Mouse (Mus musculus) c-Kit-positive CD71-positive TER-119-negative erythroid progenitor cells, embryonic 14.5 days (primary cell): Measurements from ENCODE around the gene 1700067P10Rik.

Experiments
- DNase-seq: peaks from one replicate; pipeline ENCODE4 v3.0.0-alpha.2; 2013; ENCODE audit warnings: low read depth

The 1700067P10Rik gene

DNA sequence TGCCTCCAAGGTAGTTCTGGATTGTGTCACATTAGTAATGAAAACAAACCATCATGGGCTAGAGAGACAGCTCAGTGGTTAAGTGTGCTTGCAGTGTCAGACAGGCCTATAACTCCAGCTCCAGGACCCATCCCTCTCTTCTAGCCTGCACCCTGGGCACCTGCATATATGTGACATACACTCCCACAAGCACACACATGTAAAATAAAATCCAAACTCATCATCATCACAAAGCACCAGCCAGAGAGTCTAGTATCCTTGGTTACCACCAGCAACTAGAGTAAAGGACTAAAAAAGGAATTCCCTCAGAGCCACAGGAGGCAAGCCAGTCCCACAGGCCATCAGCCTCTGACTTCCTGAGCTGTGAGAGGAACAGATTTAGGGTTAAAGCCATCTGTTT is at the start of gene 1700067P10Rik:
TSS of gene 1700067P10Rik (plus strand) at position 301 of the 400 bp plus-strand sequence.
- DNase-seq: no peak

DNA sequence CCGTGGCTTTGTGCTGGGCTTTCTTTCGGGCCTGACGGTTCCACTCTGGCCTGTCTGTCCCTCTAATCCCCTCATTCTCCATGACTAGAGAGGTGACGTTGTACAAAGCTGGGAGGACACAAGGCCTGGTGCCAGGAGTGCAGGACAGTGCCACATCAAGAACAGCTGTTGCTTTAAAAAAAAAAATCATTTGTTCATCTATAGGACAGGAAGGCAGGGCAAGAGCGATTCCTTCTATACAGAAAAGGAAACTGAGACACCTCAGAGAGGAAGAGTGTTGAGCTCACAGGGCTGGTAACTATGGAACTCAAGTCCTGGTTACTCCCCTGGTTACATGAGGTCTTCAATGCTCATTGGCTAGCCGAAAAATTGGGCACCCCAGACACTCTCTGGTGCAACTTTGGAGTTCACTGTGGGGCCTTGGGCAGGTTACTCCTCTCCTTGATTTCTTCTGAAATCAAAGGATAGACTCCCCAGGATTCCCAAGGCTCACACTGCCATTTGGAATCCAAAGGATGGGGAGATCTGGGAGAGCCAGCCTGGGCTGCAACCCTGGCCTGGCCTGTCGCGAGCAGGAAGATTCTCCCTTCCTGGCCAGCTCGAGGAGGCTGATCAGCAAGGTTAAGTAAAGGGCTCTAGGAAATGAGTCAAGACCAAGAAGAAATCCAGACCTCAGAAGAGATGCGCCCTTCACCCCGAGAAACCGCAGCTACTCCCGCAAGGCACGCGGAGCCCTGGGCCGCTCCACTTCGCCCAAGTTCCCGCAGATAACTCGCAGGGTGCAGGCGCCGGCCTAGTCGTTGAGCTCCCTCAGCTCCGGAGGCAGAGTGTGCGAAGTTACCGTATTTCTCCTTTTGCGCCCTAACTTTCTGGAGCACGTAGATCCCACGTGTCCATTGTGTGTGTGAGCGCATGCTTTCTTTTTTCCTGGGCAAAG is 47.5 kb upstream of the 1700067P10Rik start:
- DNase-seq: peak; percentile 44

DNA sequence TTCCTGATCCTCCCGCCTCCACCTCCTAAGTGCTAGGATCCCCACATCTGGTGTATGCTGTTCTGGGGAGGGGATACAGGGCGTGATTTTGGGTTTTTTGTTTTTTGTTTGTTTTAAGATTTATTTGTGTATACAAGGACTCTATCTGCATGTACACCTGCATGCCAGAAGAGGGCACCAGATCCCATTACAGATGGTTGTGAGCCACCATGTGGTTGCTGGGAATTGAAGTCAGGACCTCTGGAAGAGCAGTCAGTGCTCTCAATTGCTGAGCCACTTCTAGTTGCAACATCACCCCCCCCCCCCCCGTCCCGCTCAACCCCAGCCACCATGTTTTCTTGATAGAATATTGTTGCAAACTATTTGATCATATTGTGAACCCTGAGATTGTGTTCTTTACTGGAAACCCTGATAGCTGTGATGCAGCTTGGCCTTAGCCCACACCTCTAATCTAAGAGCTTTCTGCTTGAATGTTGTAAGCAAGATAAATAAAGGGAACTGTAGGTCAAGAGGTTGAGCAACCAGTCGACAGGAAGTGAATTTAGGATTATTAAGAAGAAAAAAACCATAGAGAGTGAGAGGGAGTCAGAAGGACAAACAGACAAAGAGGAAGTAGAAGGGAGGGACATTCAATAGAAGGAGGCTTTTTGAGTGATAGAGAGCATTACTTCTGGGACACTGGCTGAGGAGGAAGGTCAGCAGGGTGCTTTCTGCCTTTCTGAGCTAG is 45.8 kb upstream of the 1700067P10Rik start:
- no peak for DNase-seq

DNA sequence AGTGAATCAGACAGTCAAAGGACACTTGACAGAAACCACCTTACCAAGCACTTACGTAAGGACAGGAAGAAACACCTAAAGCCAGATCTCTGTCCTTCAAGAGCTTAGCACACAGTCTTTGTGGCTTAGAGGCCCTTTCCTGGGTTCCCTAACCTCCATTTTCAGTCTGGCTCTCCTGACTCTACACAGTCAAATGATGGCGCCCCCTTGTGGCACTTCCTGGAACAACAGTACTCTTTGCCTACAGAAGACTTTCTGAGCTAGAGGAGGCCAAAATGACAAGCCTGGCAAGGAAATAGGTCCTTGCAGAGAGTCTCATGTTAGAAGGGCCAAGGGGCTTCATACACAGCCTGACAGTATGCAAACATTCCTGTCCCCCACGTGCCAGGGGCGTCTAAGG is 43.5 kb upstream of the 1700067P10Rik start:
- peak; percentile 64 for DNase-seq

DNA sequence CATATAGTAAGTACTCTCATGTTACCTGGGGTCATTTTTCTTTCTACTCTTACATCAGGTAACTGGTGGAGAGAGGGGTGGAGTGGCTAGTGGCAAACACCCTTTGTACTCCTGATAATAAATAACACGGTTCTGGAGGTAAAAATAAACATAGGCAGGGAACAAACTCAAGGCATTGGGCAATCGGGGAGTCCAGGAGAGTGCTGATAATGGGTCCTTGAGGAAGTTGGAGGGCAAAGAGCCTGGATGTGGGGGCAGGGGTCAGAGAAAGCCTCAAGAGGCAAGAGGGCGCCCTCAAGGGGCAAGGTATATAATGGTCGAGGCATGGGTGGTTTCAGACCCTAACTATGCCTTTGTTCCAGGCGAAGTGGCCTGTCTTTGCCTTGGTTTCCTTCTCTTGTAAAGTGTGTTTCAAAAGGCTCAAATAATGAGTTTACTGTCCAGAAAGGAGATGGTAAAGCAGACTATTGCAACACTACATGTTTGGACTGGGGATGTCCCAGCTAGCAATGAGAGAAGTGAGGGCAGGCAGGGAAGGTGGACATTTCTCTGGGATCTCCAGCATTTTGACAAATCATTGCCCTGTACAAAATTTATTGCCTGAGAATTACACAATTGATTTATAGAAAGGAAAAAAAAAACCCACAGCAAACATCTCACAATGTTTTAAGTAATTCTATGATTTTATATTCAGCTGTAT is 37.3 kb upstream of the 1700067P10Rik start:
- DNase-seq: no peak

DNA sequence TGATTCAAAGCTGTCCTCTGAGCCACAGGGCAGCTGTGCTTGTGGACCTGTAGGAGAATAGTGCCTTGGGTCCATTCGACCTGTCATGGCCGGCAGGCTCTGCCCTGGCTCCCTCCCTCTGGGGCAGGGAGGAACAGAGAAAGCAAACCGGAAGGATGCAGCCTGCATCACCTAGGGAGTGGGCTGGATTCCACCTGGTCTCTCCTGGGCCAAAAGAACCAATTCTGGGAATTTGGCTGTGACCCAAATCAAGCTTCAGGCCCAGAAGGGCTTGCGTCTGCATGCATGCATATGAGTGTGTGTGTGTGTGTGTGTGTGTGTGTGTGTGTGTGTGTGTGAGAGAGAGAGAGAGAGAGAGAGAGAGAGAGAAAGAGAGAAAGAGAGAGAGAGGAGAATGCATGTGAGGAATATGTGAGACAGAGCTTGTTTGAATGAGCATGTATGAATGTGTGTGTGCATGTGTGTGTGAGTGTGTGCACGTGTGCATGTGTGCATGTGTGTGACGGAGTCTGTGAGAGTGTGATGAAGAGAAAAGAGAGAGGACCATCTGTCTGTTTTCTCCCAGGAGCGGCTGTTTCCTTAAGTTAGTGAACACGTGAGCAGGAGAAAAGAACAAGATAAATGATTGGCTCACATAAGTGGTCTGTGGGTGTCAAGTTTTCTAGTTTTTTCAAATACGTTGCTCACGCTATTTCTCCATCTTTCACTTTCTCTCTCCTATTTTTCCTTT is 36.6 kb upstream of the 1700067P10Rik start:
- no peak for DNase-seq

DNA sequence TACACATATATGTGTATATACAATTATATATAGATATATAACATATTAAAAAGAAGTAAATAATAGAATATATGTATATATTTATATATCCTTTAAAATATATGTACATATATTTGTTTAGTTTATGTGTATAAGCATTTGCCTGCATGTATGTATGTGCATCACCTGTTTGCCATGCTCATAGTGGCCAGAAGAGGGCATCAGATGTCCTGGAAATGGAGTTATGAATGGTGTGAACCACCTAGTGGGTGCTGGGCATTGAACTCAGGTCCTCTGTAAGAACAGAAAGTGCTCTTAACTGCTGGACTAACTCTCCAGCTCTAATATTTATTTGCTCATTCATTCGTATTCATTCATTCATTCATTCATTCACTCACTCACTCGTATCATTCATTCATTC is 35.5 kb upstream of the 1700067P10Rik start:
- DNase-seq: no peak

DNA sequence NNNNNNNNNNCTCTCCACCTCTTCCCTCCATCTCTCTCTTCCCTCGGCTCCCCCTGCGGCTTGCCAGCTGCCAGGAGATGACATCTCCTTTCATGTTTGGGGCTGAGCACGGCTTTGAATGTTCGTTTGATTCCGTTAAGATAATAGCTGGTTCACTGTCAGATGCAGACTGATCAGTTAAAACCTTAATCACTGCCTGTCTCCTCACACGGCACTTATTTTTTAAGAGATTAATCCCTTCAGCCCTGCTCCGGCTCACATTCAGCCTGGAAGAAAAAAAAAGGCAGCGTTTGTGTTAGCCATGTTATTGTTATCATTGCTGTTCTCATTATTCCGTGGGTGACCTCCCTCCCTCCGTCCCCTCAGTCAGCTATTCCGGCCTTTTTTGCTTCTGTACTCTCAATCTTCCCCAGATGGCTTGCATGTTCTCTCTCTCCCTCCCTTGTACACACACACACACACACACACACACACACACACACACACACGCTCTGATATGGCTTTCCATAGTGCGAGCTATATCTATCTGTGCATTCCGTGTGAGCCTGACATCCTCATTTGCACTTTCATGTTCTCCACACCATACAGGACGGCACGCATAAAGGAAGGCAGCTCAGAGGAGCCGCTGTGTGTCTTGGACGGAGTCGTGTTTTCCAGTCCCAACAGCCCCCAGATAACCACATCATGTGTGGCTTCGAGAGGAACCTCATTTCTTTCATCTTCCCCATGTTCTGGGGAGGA is 33.9 kb upstream of the 1700067P10Rik start:
- DNase-seq: no peak

DNA sequence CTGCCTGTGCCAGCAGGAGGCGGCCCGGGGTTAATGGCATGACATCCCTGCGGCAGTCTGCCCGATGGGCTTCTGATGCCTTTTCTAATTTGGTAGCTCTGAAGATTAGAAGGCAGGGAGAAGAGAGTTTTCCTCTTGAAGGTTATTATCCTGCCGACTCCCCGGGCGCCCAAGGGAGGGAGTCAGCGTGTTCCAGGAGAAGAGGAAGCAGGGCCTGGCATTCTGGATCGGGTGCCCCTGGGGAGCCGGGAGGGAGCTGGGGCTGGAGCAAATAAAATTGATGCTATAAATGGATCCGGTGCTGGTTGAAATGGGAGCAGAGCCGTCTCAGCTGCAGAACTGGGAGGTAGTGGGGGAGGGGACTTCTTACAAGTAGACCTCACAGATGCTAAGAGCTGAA is 31.7 kb upstream of the 1700067P10Rik start:
- DNase-seq: no peak

DNA sequence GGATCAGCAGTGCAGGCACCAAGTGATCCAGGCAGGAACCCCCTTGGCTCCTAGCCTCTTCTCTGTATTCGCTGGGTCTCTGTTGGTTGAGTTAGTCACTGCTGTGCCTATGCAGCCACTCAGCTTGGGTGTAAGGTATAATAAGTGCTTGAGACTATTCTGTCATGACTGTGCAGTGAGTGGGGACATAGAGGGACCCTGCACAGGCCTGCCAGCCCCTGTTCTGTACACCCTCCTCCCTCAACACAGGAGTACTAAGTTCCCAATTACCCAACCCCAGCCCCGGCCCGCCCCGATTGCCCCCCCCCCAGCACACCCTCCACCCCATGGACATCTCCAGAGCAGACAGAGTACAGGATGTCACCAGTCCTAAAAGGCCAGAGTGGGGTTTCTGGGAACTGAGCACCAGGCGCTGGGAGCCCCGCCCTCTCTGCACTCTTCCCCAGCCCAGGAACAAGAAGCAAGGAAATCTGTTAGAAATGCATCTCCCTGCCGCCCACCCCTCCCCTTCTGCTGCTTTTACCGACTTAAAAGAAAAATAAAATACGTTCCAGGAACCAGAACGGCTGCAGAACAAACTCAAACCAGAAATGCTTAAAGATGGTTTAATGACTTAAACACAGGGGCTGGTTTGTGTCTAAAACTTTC is 24.8 kb upstream of the 1700067P10Rik start:
- no peak for DNase-seq

DNA sequence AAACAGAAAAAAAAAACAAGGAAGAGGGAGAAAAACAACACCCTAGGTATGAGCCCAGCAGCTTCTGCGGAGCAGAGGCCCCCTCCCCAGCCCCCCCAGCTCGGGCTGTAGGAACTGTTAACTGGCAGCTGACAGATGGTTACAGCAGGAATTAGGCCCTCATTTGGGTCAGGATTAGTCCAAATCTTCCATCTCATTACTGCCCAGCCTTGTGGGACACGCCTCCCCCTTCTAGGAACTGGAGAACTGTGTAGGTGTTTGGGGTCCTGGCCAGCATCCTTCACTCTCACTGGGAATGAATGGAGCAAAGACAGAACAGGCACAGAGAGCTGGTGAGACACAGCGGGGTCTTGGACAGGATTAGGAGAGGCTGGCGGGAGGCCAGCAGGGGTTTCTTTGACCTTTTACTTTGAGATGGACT is 24.0 kb upstream of the 1700067P10Rik start:
- DNase-seq: no peak

DNA sequence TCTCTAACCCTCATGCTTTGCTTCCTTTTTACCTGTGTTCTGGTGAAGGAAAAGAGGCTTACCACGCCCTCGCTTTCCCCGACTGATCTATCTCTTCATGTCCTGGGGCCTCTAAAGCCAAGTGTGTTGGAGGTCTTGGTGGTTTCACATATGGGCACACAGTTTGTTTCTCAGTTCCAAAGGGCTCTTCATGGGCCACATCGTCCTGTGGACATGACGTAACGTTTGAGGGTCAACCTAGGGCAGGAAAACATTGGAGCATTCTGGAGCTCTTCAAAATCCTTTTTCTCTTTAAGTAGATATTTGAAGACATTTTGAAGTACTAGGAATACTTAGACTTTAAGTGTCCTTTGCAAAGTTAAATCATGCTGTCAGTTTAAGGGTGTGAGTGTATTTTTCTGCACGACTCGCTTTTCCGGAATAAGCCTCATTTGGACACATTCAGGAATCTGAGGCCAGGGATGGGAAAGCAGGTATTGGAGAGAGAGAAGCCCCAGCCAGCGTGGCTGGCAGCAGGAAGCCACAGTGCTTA is 22.0 kb upstream of the 1700067P10Rik start:
- no peak for DNase-seq

DNA sequence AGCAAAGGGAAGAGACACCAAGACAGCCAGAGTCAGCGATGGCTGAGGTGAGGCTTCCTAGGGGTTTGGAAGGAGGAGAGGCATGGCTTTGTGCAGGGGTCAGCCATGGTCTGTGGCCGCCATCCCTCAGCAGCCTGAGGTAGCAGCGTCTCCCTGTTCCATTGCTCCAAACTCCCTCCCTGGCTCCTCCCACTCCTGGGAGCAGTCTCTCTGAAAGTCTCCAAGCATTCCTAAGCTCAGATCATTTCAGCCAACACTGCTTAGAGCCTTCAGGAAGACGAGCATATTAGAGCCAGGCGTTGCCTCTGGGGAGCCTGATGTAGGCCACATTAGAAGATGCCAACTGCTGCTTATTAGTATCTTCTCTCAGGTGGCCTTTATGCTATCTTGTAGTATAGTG is 21.4 kb upstream of the 1700067P10Rik start:
- no peak for DNase-seq

DNA sequence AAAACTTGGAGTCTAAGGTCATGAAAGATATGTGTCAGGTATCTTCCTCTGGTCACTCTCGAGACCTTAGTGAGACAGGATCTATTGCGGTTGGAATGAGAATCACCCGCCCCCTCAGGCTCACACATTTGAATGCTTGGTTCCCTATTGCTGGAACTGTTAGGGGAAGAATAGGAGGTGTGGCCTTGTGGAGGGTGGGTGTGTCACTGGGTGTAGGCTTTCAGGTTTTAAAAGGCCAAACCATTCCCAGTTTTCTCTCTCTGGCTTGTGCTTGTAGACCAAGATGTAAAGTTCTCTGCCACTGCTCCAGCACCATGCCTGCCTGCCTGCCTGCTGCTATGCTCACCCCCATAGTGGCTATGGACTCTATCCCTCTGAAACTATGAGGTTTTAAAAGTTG is 8.5 kb upstream of the 1700067P10Rik start:
- no peak for DNase-seq

DNA sequence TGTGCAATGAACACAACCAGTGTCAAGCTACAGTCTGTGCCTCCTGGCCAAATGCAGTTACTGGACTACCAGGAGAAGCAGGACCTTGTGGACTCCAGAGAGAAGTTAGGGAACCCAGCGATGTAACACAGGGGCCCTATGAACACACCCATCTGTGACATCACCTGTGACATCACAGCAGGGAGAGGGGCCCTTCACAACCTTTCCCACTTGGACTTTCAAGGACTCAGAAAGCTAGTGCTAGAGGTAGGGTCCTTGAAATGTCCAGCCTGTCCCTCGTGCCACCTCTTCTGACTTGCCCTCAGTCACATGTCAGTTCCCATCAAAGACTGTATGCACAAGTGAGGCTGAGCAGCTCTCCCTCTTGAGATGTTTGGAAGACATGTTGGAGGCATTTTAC is 327 bp downstream of the 1700067P10Rik start:
- no peak for DNase-seq

DNA sequence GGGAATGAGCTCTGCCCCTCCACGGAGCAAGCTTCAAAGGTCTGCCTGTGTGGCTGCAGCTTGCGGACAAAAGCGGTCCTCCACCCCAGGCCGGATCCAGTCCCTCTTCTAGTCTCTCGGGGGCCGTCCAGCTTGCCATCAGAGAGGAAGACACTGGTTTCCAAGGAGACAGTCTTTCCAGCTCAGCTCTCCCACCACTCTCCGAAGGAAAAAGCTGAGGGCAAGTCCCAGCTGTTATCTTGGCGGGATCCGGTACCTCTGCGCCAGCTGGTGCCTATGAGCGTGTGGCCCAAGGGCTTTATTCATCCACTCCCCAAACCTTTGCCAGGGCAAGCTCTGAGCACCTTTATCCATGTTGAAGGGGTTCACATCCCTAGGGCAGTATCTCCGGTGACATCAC is 1.2 kb downstream of the 1700067P10Rik start:
- no peak for DNase-seq

DNA sequence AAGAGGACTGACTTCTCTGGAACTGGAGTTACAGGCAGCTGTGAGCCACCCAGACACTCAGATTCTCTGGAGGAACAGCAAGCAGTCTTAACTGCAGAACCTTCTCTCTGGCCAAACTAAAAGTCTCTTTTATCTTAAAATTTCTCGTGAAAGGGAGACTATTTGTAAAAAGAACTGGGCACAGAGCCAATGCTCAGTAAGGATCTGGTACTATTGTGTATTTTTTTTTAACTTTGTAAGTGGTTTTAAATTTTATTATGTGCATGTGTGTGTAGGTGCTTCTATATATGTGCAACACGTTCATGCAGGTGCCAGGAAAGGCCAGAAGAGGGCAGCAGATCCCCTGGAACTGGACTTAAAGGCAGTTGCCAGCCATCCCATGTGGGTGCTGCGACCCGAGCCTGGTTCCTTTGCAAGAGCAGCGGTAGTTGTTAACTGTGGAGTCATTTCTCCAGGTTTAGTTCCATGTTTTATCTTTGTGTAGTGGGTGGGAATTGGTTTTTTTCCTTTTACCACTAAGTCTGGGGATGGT is 4.2 kb downstream of the 1700067P10Rik start:
- DNase-seq: no peak

DNA sequence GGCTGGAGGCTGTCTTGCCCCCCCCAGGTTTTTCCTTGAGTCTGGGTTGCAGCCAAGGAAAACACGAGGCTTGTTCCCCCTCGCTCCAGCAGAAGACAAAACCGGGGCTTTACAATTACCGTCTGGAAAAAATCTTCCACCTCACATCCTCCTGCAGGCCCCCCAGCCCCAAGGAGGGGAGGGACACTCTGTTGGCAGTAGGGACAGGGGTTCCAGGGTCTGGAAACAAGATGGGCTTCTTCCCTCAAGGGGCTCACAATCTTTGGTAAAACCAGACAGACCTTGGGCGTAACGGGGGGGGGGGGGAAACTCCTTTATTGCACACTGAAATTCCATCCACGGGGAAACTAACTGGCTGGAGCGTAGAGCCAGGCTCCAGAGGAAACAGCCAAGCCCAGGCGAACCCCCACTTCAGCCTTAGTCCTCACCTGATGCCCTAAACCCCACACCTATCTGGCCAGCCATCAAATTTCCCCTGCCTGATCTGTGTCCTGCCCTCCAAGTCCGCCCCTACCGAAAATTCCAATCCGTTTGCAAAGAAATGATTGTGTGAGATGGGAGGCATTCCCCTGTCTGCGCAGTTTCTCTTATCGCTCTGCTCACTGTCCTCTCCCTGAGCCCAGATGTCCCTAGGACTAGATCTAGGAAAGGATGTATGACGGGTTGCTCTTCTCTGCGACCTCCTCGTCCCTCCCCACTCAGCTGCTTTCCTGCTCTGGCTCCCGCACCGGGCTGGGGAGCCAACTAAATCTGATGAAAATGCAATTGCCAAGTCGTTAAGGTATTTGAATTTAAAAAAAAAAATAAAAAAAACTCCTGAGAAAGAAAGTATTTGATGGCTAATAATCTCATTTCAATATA is 5.9 kb downstream of the 1700067P10Rik start:
- no peak for DNase-seq

DNA sequence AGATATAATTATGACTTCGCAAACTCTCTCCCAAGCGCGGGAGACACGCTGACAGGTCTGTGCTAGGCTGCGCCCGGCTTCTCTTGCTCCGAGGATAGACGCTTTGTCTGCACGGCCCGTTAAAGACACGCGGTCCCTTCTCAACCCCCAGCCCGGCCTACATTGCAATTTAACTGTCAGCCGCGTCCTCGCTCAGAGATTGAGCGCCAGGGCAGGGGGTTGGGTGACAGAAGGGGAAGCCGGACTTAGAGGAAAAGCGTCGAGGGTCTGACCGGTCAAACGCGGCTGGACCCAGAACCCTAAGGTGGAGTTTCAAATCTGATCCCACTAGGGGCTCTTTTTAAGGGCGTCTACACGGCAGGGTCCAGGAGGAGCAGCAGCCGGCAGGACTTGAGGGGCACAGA is 6.6 kb downstream of the 1700067P10Rik start:
- no peak for DNase-seq
